Mouse (Mus musculus): ENCODE results near the gene Pdcd1. TPM values are rescaled to one million over a fixed set of nuclear protein-coding genes. Genes with fewer than 3 reads are reported as not detected.
"Not testable (repeated sequence)": the region's sequence is repeated elsewhere in the genome, so short reads cannot be mapped to it uniquely, and the experiment has no call there.

Pdcd1 gene
- polyA plus RNA-seq (2016; fragmentation: Nextera tagmentation; extraction: Ambion mirVana) = not detected in 2 replicates

GRCm38 (mm10) chr1:94052373-94052772 is at the start of gene Pdcd1:
Pdcd1 (minus strand) TSS chr1:94052553.
- H3K4me1 ChIP-seq = peaks cover 6% of the 10 kb centered on the region; the same call in 1 of the 2 replicates
- no peaks in the 10 kb centered on the region for H3K9me3 ChIP-seq
- no peaks in the 10 kb centered on the region for H3K36me3 ChIP-seq
- no peak within 1 kb of the TSS for H3K27ac ChIP-seq
- no peaks in the 10 kb centered on the region for H3K27me3 ChIP-seq (ENCODE audit: insufficient read depth, poor library complexity, severe bottlenecking)
- 51% methylated on average over 6 of the region's 6 CpGs for WGBS
- no peak within 1 kb of the TSS for H3K4me3 ChIP-seq
- DNase-seq (ENCODE audit: low spot score) = no peak

GRCm38 (mm10) chr1:94091788-94092187 is 39.4 kb upstream of the Pdcd1 start:
- H3K36me3 ChIP-seq = no peaks in the 10 kb centered on the region
- 69% methylated on average over 1 of the region's 1 CpGs for WGBS
- no peaks in the 10 kb centered on the region for H3K4me1 ChIP-seq
- H3K27me3 ChIP-seq (ENCODE audit: insufficient read depth, poor library complexity, severe bottlenecking) = no peaks in the 10 kb centered on the region
- no peak for DNase-seq (ENCODE audit: low spot score)
- H3K4me3 ChIP-seq = no peak overlapping the region
- no peak overlapping the region for H3K27ac ChIP-seq
- H3K9me3 ChIP-seq = no peaks in the 10 kb centered on the region

- Histone ChIP-seq H3K27ac (no peak overlapping the region), H3K4me1 (no peaks in the 10 kb centered on the region), H3K27me3 (ENCODE audit: insufficient read depth, poor library complexity, severe bottlenecking) (no peaks in the 10 kb centered on the region), H3K9me3 (no peaks in the 10 kb centered on the region), H3K36me3 (no peaks in the 10 kb centered on the region), H3K4me3 (no peak overlapping the region)
- WGBS = 78% methylated on average over 5 of the region's 5 CpGs
- no peak for DNase-seq (ENCODE audit: low spot score)
Measured at GRCm38 (mm10) chr1:94086311-94086898, 34.1 kb upstream of the Pdcd1 start.

GRCm38 (mm10) chr1:94085324-94086105 is 33.2 kb upstream of the Pdcd1 start:
- Histone ChIP-seq H3K27me3 (ENCODE audit: insufficient read depth, poor library complexity, severe bottlenecking) (peaks cover 6% of the 10 kb centered on the region), H3K4me1 (no peaks in the 10 kb centered on the region), H3K36me3 (no peaks in the 10 kb centered on the region), H3K9me3 (no peaks in the 10 kb centered on the region), H3K4me3 (no peak overlapping the region), H3K27ac (no peak overlapping the region)
- DNase-seq (ENCODE audit: low spot score) = no peak
- 79% methylated on average over 5 of the region's 5 CpGs for WGBS

- no peaks in the 10 kb centered on the region for H3K9me3 ChIP-seq
- DNase-seq (ENCODE audit: low spot score) = no peak
Measured at GRCm38 (mm10) chr1:94081761-94082160, 29.4 kb upstream of the Pdcd1 start.

GRCm38 (mm10) chr1:94081191-94081590 is 28.8 kb upstream of the Pdcd1 start:
- H3K4me3 ChIP-seq = peak overlapping the region; percentile 34
- H3K4me1 ChIP-seq = no peaks in the 10 kb centered on the region
- H3K27ac ChIP-seq = no peak overlapping the region
- H3K36me3 ChIP-seq = no peaks in the 10 kb centered on the region
- DNase-seq (ENCODE audit: low spot score) = no peak
- H3K9me3 ChIP-seq = no peaks in the 10 kb centered on the region
- 40% methylated on average over 11 of the region's 11 CpGs for WGBS
- H3K27me3 ChIP-seq (ENCODE audit: insufficient read depth, poor library complexity, severe bottlenecking) = peaks cover 14% of the 10 kb centered on the region

More at GRCm38 (mm10) chr1:94081761-94082160, 29.4 kb upstream of the Pdcd1 start:
- no peaks in the 10 kb centered on the region for H3K4me1 ChIP-seq
- no peak overlapping the region for H3K4me3 ChIP-seq
- 91% methylated on average over 6 of the region's 6 CpGs for WGBS
- no peak overlapping the region for H3K27ac ChIP-seq
- H3K36me3 ChIP-seq = no peaks in the 10 kb centered on the region
- H3K27me3 ChIP-seq (ENCODE audit: insufficient read depth, poor library complexity, severe bottlenecking) = peaks cover 14% of the 10 kb centered on the region

- Histone ChIP-seq H3K27me3 (ENCODE audit: insufficient read depth, poor library complexity, severe bottlenecking) (peaks cover 14% of the 10 kb centered on the region), H3K4me3 (peak overlapping the region; percentile 34), H3K27ac (no peak overlapping the region), H3K4me1 (no peaks in the 10 kb centered on the region), H3K36me3 (no peaks in the 10 kb centered on the region), H3K9me3 (no peaks in the 10 kb centered on the region)
- 46% methylated on average over 15 of the region's 15 CpGs for WGBS
- DNase-seq (ENCODE audit: low spot score) = no peak
Measured at GRCm38 (mm10) chr1:94080718-94081117, 28.4 kb upstream of the Pdcd1 start.

GRCm38 (mm10) chr1:94078835-94079440 is 26.6 kb upstream of the Pdcd1 start:
- no peaks in the 10 kb centered on the region for H3K9me3 ChIP-seq
- H3K4me3 ChIP-seq = no peak overlapping the region
- WGBS = 3% methylated on average over 9 of the region's 9 CpGs
- H3K27ac ChIP-seq = no peak overlapping the region
- DNase-seq (ENCODE audit: low spot score) = peak; percentile 88
- H3K36me3 ChIP-seq = no peaks in the 10 kb centered on the region
- H3K4me1 ChIP-seq = no peaks in the 10 kb centered on the region
- H3K27me3 ChIP-seq (ENCODE audit: insufficient read depth, poor library complexity, severe bottlenecking) = peaks cover 14% of the 10 kb centered on the region

GRCm38 (mm10) chr1:94078314-94078713 is 26.0 kb upstream of the Pdcd1 start:
- H3K4me1 ChIP-seq = no peaks in the 10 kb centered on the region
- DNase-seq (ENCODE audit: low spot score) = no peak

GRCm38 (mm10) chr1:94076702-94077101 is 24.3 kb upstream of the Pdcd1 start:
- Histone ChIP-seq H3K27ac (no peak overlapping the region), H3K4me1 (no peaks in the 10 kb centered on the region), H3K4me3 (no peak overlapping the region), H3K36me3 (no peaks in the 10 kb centered on the region), H3K27me3 (ENCODE audit: insufficient read depth, poor library complexity, severe bottlenecking) (peaks cover 14% of the 10 kb centered on the region), H3K9me3 (no peaks in the 10 kb centered on the region)
- 30% methylated on average over 1 of the region's 1 CpGs for WGBS
- no peak for DNase-seq (ENCODE audit: low spot score)

More at GRCm38 (mm10) chr1:94078314-94078713, 26.0 kb upstream of the Pdcd1 start:
- Histone ChIP-seq H3K36me3 (no peaks in the 10 kb centered on the region), H3K27ac (no peak overlapping the region), H3K9me3 (no peaks in the 10 kb centered on the region), H3K4me3 (no peak overlapping the region), H3K27me3 (ENCODE audit: insufficient read depth, poor library complexity, severe bottlenecking) (peaks cover 14% of the 10 kb centered on the region)
- 74% methylated on average over 3 of the region's 3 CpGs for WGBS

GRCm38 (mm10) chr1:94074756-94075155 is 22.4 kb upstream of the Pdcd1 start:
- WGBS = 84% methylated on average over 6 of the region's 6 CpGs
- H3K36me3 ChIP-seq = no peaks in the 10 kb centered on the region
- H3K4me3 ChIP-seq = no peak overlapping the region
- no peak for DNase-seq (ENCODE audit: low spot score)
- no peaks in the 10 kb centered on the region for H3K9me3 ChIP-seq
- H3K27me3 ChIP-seq (ENCODE audit: insufficient read depth, poor library complexity, severe bottlenecking) = peaks cover under 1% of the 10 kb centered on the region; the same call in 1 of the 2 replicates
- no peaks in the 10 kb centered on the region for H3K4me1 ChIP-seq
- no peak overlapping the region for H3K27ac ChIP-seq

GRCm38 (mm10) chr1:94058281-94058680 is 5.9 kb upstream of the Pdcd1 start:
- H3K4me3 ChIP-seq, H3K4me1 ChIP-seq: not testable (repeated sequence)
- WGBS = 84% methylated on average over 1 of the region's 1 CpGs

GRCm38 (mm10) chr1:94057401-94057800 is 5.0 kb upstream of the Pdcd1 start:
- no peaks in the 10 kb centered on the region for H3K36me3 ChIP-seq
- DNase-seq (ENCODE audit: low spot score) = no peak
- no peak overlapping the region for H3K27ac ChIP-seq
- H3K4me1 ChIP-seq = peaks cover 6% of the 10 kb centered on the region; the same call in 1 of the 2 replicates
- H3K9me3 ChIP-seq = no peaks in the 10 kb centered on the region
- 91% methylated on average over 2 of the region's 2 CpGs for WGBS
- no peak overlapping the region for H3K4me3 ChIP-seq
- no peaks in the 10 kb centered on the region for H3K27me3 ChIP-seq (ENCODE audit: insufficient read depth, poor library complexity, severe bottlenecking)

More at GRCm38 (mm10) chr1:94058281-94058680, 5.9 kb upstream of the Pdcd1 start:
- H3K27me3 ChIP-seq (ENCODE audit: insufficient read depth, poor library complexity, severe bottlenecking); H3K27ac ChIP-seq; DNase-seq (ENCODE audit: low spot score); H3K36me3 ChIP-seq; H3K9me3 ChIP-seq: not testable (repeated sequence)
